Mouse (Mus musculus): ENCODE measurements around the gene Brca2.

Brca2 gene

GRCm38 (mm10) chr5:150599301-150600294 is 77.2 kb downstream of the Brca2 start:
- no peak for DNase-seq

GRCm38 (mm10) chr5:150600554-150601440 is 78.4 kb downstream of the Brca2 start:
- no peak for DNase-seq

- no peak for DNase-seq
Observed at GRCm38 (mm10) chr5:150601441-150602230, 79.2 kb downstream of the Brca2 start.

- no peak for DNase-seq
Observed at GRCm38 (mm10) chr5:150606131-150606530, 83.7 kb downstream of the Brca2 start.

- no peak for DNase-seq
Observed at GRCm38 (mm10) chr5:150607631-150608030, 85.2 kb downstream of the Brca2 start.

GRCm38 (mm10) chr5:150611136-150611535 is 88.7 kb downstream of the Brca2 start:
- no peak for DNase-seq

- DNase-seq, result no peak
Observed at GRCm38 (mm10) chr5:150611697-150612096, 89.3 kb downstream of the Brca2 start.

- DNase-seq, result no peak
Observed at GRCm38 (mm10) chr5:150614054-150614453, 91.6 kb downstream of the Brca2 start.

GRCm38 (mm10) chr5:150616216-150616615 is 93.8 kb downstream of the Brca2 start:
- DNase-seq, result no peak

- no peak for DNase-seq
Observed at GRCm38 (mm10) chr5:150616731-150617130, 94.3 kb downstream of the Brca2 start.

- no peak for DNase-seq
Observed at GRCm38 (mm10) chr5:150618599-150619355, 96.3 kb downstream of the Brca2 start.
